Mouse (Mus musculus) kidney, adult 2 months (tissue): ENCODE data around the gene Psmc6.

Experiments
- CTCF ChIP-seq: fragments of 200-500 bp; conservative IDR thresholded peaks from 2 replicates; pipeline ENCODE4 v1.5.1; 2011; ENCODE audit warnings: low read depth, mild to moderate bottlenecking, control low read depth, low read length, moderate library complexity, mixed read lengths; ENCODE audit not compliant: insufficient read depth, insufficient read length
- POLR2A ChIP-seq: fragments of 200-500 bp; IDR thresholded peaks from one replicate; pipeline ENCODE4 v1.6.1; 2011; ENCODE audit warnings: low read depth, low read length, control low read depth

DNA sequence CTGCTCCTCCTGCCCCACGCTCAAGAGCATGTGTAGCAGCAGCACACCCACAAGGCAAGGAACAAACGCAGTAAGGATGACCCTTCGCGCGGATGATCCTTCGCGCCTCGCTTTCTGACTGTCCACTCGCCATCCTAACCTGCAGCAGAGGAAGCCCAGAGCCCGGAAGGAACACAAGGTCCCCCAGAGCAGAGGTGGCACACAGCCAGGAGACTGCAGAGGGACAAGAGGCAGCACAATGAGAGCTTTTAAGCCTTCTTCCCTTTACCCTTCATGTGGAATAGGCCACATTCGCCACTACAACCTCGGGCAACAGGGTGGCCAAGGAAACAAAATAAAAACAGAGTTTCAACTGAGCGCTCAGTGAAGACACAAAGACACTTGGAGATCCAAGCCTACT, 19.9 kb upstream of the Psmc6 start:
- TF ChIP-seq CTCF = no peak
- TF ChIP-seq POLR2A = no peak
